Mouse (Mus musculus) embryonic fibroblast, embryonic 13.5 days (primary cell): Measurements from ENCODE around the gene Mlc1. TPM values are rescaled to one million over a fixed set of nuclear protein-coding genes. Genes with fewer than 3 reads are reported as not detected.

Source experiments
- H3K27ac ChIP-seq: 2 replicates; pipeline ENCODE4 v1.5.1; 2012; ENCODE audit warnings: low read length, control low read depth, inconsistent platforms; ENCODE audit not compliant: insufficient read depth
- H3K4me1 ChIP-seq: 2 replicates; pipeline ENCODE4 v1.6.1; 2011; ENCODE audit warnings: low read length; ENCODE audit not compliant: control insufficient read depth, insufficient read depth
- H3K4me3 ChIP-seq: 2 replicates; pipeline ENCODE4 v1.5.1; 2011; ENCODE audit warnings: mild to moderate bottlenecking, control low read depth, low read length; ENCODE audit not compliant: insufficient read depth
- CTCF ChIP-seq: IDR thresholded peaks from 2 replicates; pipeline ENCODE4 v1.5.1; 2011; ENCODE audit warnings: mild to moderate bottlenecking, control low read depth, low read length, moderate library complexity, borderline replicate concordance; ENCODE audit not compliant: insufficient read depth
- POLR2A ChIP-seq: IDR thresholded peaks from 2 replicates; pipeline ENCODE4 v1.6.1; 2011; ENCODE audit warnings: low read depth, mild to moderate bottlenecking, control low read depth, low read length, moderate library complexity
- polyA plus RNA-seq: library from polyadenylated mRNA; stranded (reverse); fragments of >200 nt; gene quantifications from 2 replicates; pipeline ENCODE4 v1.2.4, GENCODE M21; 2011; ENCODE audit warnings: low read depth; ENCODE audit not compliant: missing spikeins, insufficient read length

The Mlc1 gene
- polyA plus RNA-seq, 1 experiment = 0.79 TPM

GRCm38 (mm10) chr15:88942783-88943182 lies 36.0 kb downstream of the Mlc1 start:
- TF ChIP-seq CTCF = no peak
- no peak for TF ChIP-seq POLR2A
- H3K4me3 ChIP-seq = no peak overlapping the region
- no peak overlapping the region for H3K27ac ChIP-seq
- peaks cover 3% of the 10 kb centered on the region; the same call in 1 of the 2 replicates for H3K4me1 ChIP-seq

GRCm38 (mm10) chr15:88937291-88937650 lies 41.5 kb downstream of the Mlc1 start:
- TF ChIP-seq POLR2A (no peak), CTCF (no peak)
- no peak overlapping the region for H3K27ac ChIP-seq
- H3K4me1 ChIP-seq = no peaks in the 10 kb centered on the region
- no peak overlapping the region for H3K4me3 ChIP-seq

- H3K4me1 ChIP-seq = no peaks in the 10 kb centered on the region
- no peak overlapping the region; the same call in 1 of the 2 replicates for H3K27ac ChIP-seq
- TF ChIP-seq CTCF (no peak), POLR2A (no peak)
- no peak overlapping the region for H3K4me3 ChIP-seq
These were observed 42.1 kb downstream of the Mlc1 start for GRCm38 (mm10) chr15:88936619-88937290.

GRCm38 (mm10) chr15:88934141-88934540 lies 44.7 kb downstream of the Mlc1 start:
- TF ChIP-seq CTCF (no peak), POLR2A (no peak)
- Histone ChIP-seq H3K4me1 (no peaks in the 10 kb centered on the region), H3K27ac (no peak overlapping the region), H3K4me3 (no peak overlapping the region)

- Histone ChIP-seq H3K4me1 (no peaks in the 10 kb centered on the region), H3K27ac (no peak overlapping the region), H3K4me3 (no peak overlapping the region)
- no peak for TF ChIP-seq POLR2A
- TF ChIP-seq CTCF = no peak
These were observed 46.1 kb downstream of the Mlc1 start for GRCm38 (mm10) chr15:88932667-88933066.

- Histone ChIP-seq H3K27ac (no peak overlapping the region), H3K4me1 (no peaks in the 10 kb centered on the region), H3K4me3 (no peak overlapping the region)
- TF ChIP-seq CTCF (no peak), POLR2A (no peak)
These were observed 56.9 kb downstream of the Mlc1 start for GRCm38 (mm10) chr15:88921992-88922310.

- Histone ChIP-seq H3K27ac (no peak overlapping the region), H3K4me3 (no peak overlapping the region), H3K4me1 (no peaks in the 10 kb centered on the region)
- peak; percentile 72; the same call in 1 of the 2 replicates for TF ChIP-seq CTCF
- TF ChIP-seq POLR2A = no peak
These were observed 57.4 kb downstream of the Mlc1 start for GRCm38 (mm10) chr15:88921131-88921991.

- Histone ChIP-seq H3K4me3 (no peak overlapping the region), H3K4me1 (no peaks in the 10 kb centered on the region), H3K27ac (no peak overlapping the region)
- TF ChIP-seq POLR2A = no peak
These were observed 58.7 kb downstream of the Mlc1 start for GRCm38 (mm10) chr15:88920065-88920464.

- Histone ChIP-seq H3K4me1 (no peaks in the 10 kb centered on the region), H3K27ac (no peak overlapping the region)
- TF ChIP-seq CTCF = no peak
- TF ChIP-seq POLR2A = no peak
These were observed 59.5 kb downstream of the Mlc1 start for GRCm38 (mm10) chr15:88919328-88919727.

GRCm38 (mm10) chr15:88917126-88917525 lies 61.7 kb downstream of the Mlc1 start:
- no peak overlapping the region for H3K4me3 ChIP-seq

More at GRCm38 (mm10) chr15:88919328-88919727, 59.5 kb downstream of the Mlc1 start:
- no peak overlapping the region for H3K4me3 ChIP-seq

More at GRCm38 (mm10) chr15:88917126-88917525, 61.7 kb downstream of the Mlc1 start:
- TF ChIP-seq POLR2A (no peak), CTCF (no peak)
- Histone ChIP-seq H3K4me1 (no peaks in the 10 kb centered on the region), H3K27ac (no peak overlapping the region)
